Mouse (Mus musculus) mouse trophoblast stem cell (cell line): ENCODE results near the gene Kat8.

Experiments
- in situ Hi-C, 2 experiments: fragments of 300-500 bp; cut with MseI, MboI; formaldehyde crosslinking; loops; 2 replicates in 1 of 2; 3 replicates in 1 of 2; pipeline ENCODE4 v1.15.1; 2025

The Kat8 gene

GRCm38 (mm10) chr7:127897542-127897941 is 14.8 kb upstream of the Kat8 start:
- in situ Hi-C loops: no loop called here

GRCm38 (mm10) chr7:127898179-127898956 is 13.9 kb upstream of the Kat8 start:
- in situ Hi-C loops: no loop called here

- in situ Hi-C loops: no loop called here
These were observed 12.3 kb upstream of the Kat8 start for GRCm38 (mm10) chr7:127899997-127900396.

GRCm38 (mm10) chr7:127901772-127902171 is 10.5 kb upstream of the Kat8 start:
- in situ Hi-C loops: no loop called here

GRCm38 (mm10) chr7:127903971-127904796 is 8.1 kb upstream of the Kat8 start, which contains the start of gene Bckdk:
Gene Bckdk (plus strand): TSS chr7:127904082.
- in situ Hi-C loops: no loop called here

- in situ Hi-C loops: no loop called here
These were observed 4.4 kb upstream of the Kat8 start for GRCm38 (mm10) chr7:127907939-127908338.

GRCm38 (mm10) chr7:127908656-127909055 is 3.7 kb upstream of the Kat8 start:
- in situ Hi-C loops: no loop called here

- in situ Hi-C loops: no loop called here
These were observed 622 bp downstream of the Kat8 start for GRCm38 (mm10) chr7:127912938-127913337.

- in situ Hi-C loops: no loop called here
These were observed 3.0 kb downstream of the Kat8 start for GRCm38 (mm10) chr7:127915293-127915692.

- in situ Hi-C loops: no loop called here
These were observed 5.9 kb downstream of the Kat8 start for GRCm38 (mm10) chr7:127918203-127918602.

GRCm38 (mm10) chr7:127919290-127919689 is 7.0 kb downstream of the Kat8 start:
- in situ Hi-C loops: no loop called here

- in situ Hi-C loops: no loop called here
These were observed 9.2 kb downstream of the Kat8 start for GRCm38 (mm10) chr7:127921516-127921915.

GRCm38 (mm10) chr7:127922451-127923275 is 10.3 kb downstream of the Kat8 start:
- in situ Hi-C loops: no loop called here

GRCm38 (mm10) chr7:127923714-127924113 is 11.4 kb downstream of the Kat8 start:
- in situ Hi-C loops: no loop called here

GRCm38 (mm10) chr7:127925252-127925651 is 12.9 kb downstream of the Kat8 start:
- in situ Hi-C loops: no loop called here

- in situ Hi-C loops: no loop called here
These were observed 13.8 kb downstream of the Kat8 start for GRCm38 (mm10) chr7:127926066-127926465.

- in situ Hi-C loops: no loop called here
These were observed 14.5 kb downstream of the Kat8 start for GRCm38 (mm10) chr7:127926846-127927245.

- in situ Hi-C loops: no loop called here
These were observed 15.4 kb downstream of the Kat8 start for GRCm38 (mm10) chr7:127927726-127928125.

GRCm38 (mm10) chr7:127928596-127928995 is 16.3 kb downstream of the Kat8 start:
- in situ Hi-C loops: no loop called here

GRCm38 (mm10) chr7:127929923-127930322 is 17.6 kb downstream of the Kat8 start, which contains the start of gene Prss8:
Gene Prss8 (minus strand): TSS chr7:127930104.
- in situ Hi-C loops: no loop called here

- in situ Hi-C loops: no loop called here
These were observed 18.3 kb downstream of the Kat8 start for GRCm38 (mm10) chr7:127930636-127931035.
